Mouse (Mus musculus): ENCODE results near the gene Gm20388. TPM values are rescaled to one million over a fixed set of nuclear protein-coding genes. Genes with fewer than 3 reads are reported as not detected.

Gene Gm20388
- total RNA-seq, 2 experiments from 2014 or later, result 11.4 to 18.1 TPM

- ATAC-seq (replicated peaks; ENCODE audit: low FRiP score, low TSS enrichment, poor library complexity, severe bottlenecking), result no peak
Measured at GRCm38 (mm10) chr8:121950749-121951655, 2040.4 kb downstream of the Gm20388 start.

GRCm38 (mm10) chr8:121951656-121952009, 2041.0 kb downstream of the Gm20388 start:
- ATAC-seq (replicated peaks; ENCODE audit: low FRiP score, low TSS enrichment, poor library complexity, severe bottlenecking), result no peak

GRCm38 (mm10) chr8:121952122-121952521, 2041.5 kb downstream of the Gm20388 start:
- ATAC-seq (replicated peaks; ENCODE audit: low FRiP score, low TSS enrichment, poor library complexity, severe bottlenecking), result no peak

GRCm38 (mm10) chr8:121952800-121953199, 2042.2 kb downstream of the Gm20388 start:
- ATAC-seq (replicated peaks; ENCODE audit: low FRiP score, low TSS enrichment, poor library complexity, severe bottlenecking), result no peak

- ATAC-seq (replicated peaks; ENCODE audit: low FRiP score, low TSS enrichment, poor library complexity, severe bottlenecking), result no peak
Measured at GRCm38 (mm10) chr8:121953821-121954545, 2043.3 kb downstream of the Gm20388 start.

- ATAC-seq (replicated peaks; ENCODE audit: low FRiP score, low TSS enrichment, poor library complexity, severe bottlenecking), result no peak
Measured at GRCm38 (mm10) chr8:121954981-121955555, 2044.4 kb downstream of the Gm20388 start.

GRCm38 (mm10) chr8:121955825-121956500, 2045.3 kb downstream of the Gm20388 start:
- ATAC-seq (replicated peaks; ENCODE audit: low FRiP score, low TSS enrichment, poor library complexity, severe bottlenecking), result peak; percentile 83

- ATAC-seq (replicated peaks; ENCODE audit: low FRiP score, low TSS enrichment, poor library complexity, severe bottlenecking), result no peak
Measured at GRCm38 (mm10) chr8:121958395-121958794, 2047.8 kb downstream of the Gm20388 start.

GRCm38 (mm10) chr8:121962892-121963291, 2052.3 kb downstream of the Gm20388 start:
- ATAC-seq (replicated peaks; ENCODE audit: low FRiP score, low TSS enrichment, poor library complexity, severe bottlenecking), result no peak

GRCm38 (mm10) chr8:121964716-121965512, 2054.3 kb downstream of the Gm20388 start:
- no peak for ATAC-seq (replicated peaks; ENCODE audit: low FRiP score, low TSS enrichment, poor library complexity, severe bottlenecking)

GRCm38 (mm10) chr8:121966110-121966509, 2055.5 kb downstream of the Gm20388 start:
- no peak for ATAC-seq (replicated peaks; ENCODE audit: low FRiP score, low TSS enrichment, poor library complexity, severe bottlenecking)

- no peak for ATAC-seq (replicated peaks; ENCODE audit: low FRiP score, low TSS enrichment, poor library complexity, severe bottlenecking)
Measured at GRCm38 (mm10) chr8:121966714-121967448, 2056.2 kb downstream of the Gm20388 start.

GRCm38 (mm10) chr8:121967977-121968376, 2057.3 kb downstream of the Gm20388 start:
- no peak for ATAC-seq (replicated peaks; ENCODE audit: low FRiP score, low TSS enrichment, poor library complexity, severe bottlenecking)

- peak; percentile 76 for ATAC-seq (replicated peaks; ENCODE audit: low FRiP score, low TSS enrichment, poor library complexity, severe bottlenecking)
Measured at GRCm38 (mm10) chr8:121968542-121968941, 2057.9 kb downstream of the Gm20388 start.

- ATAC-seq (replicated peaks; ENCODE audit: low FRiP score, low TSS enrichment, poor library complexity, severe bottlenecking), result no peak
Measured at GRCm38 (mm10) chr8:121970225-121970624, 2059.6 kb downstream of the Gm20388 start.

- no peak for ATAC-seq (replicated peaks; ENCODE audit: low FRiP score, low TSS enrichment, poor library complexity, severe bottlenecking)
Measured at GRCm38 (mm10) chr8:121971488-121972058, 2060.9 kb downstream of the Gm20388 start.

GRCm38 (mm10) chr8:121973906-121974305, 2063.3 kb downstream of the Gm20388 start:
- 0 out of 2 replicates have a peak, but pooled peaks have one; percentile 25 for ATAC-seq (replicated peaks; ENCODE audit: low FRiP score, low TSS enrichment, poor library complexity, severe bottlenecking)

Data from megakaryocyte-erythroid progenitor cell, adult 5-6 weeks (primary cell).